Mouse (Mus musculus): ENCODE data around the gene Gm11444. TPM values are rescaled to one million over a fixed set of nuclear protein-coding genes. Genes with fewer than 3 reads are reported as not detected.

Gene Gm11444
- total RNA-seq (2021): not detected
- long read RNA-seq, experiment 1: 0 reads
- long read RNA-seq, experiment 2: 0 reads

- DNase-seq (ENCODE audit: low spot score in 2 of 2): no peak
Observed at GRCm38 (mm10) chr11:85850233-85850632, at the start of gene Gm11444. Gene Gm11444, minus strand, starts transcription at chr11:85850333.

GRCm38 (mm10) chr11:85896335-85896985, 46.3 kb upstream of the Gm11444 start:
- DNase-seq (ENCODE audit: low spot score in 2 of 2): no peak

- DNase-seq (ENCODE audit: low spot score in 2 of 2): no peak
Observed at GRCm38 (mm10) chr11:85894731-85895545, 44.8 kb upstream of the Gm11444 start.

GRCm38 (mm10) chr11:85894136-85894530, 44.0 kb upstream of the Gm11444 start:
- no peak for DNase-seq (ENCODE audit: low spot score in 2 of 2)

GRCm38 (mm10) chr11:85893400-85894135, 43.4 kb upstream of the Gm11444 start:
- no peak for DNase-seq (ENCODE audit: low spot score in 2 of 2)

- no peak for DNase-seq (ENCODE audit: low spot score in 2 of 2)
Observed at GRCm38 (mm10) chr11:85892771-85893170, 42.6 kb upstream of the Gm11444 start.

- DNase-seq (ENCODE audit: low spot score in 2 of 2): no peak
Observed at GRCm38 (mm10) chr11:85891692-85892040, 41.5 kb upstream of the Gm11444 start.

- DNase-seq (ENCODE audit: low spot score in 2 of 2): no peak
Observed at GRCm38 (mm10) chr11:85891010-85891691, 41.0 kb upstream of the Gm11444 start.

GRCm38 (mm10) chr11:85890563-85890845, 40.4 kb upstream of the Gm11444 start:
- no peak for DNase-seq (ENCODE audit: low spot score in 2 of 2)

- no peak for DNase-seq (ENCODE audit: low spot score in 2 of 2)
Observed at GRCm38 (mm10) chr11:85889730-85890562, 39.8 kb upstream of the Gm11444 start.

GRCm38 (mm10) chr11:85889056-85889729, 39.1 kb upstream of the Gm11444 start:
- DNase-seq (ENCODE audit: low spot score in 2 of 2): no peak

- no peak for DNase-seq (ENCODE audit: low spot score in 2 of 2)
Observed at GRCm38 (mm10) chr11:85888451-85888961, 38.4 kb upstream of the Gm11444 start.

GRCm38 (mm10) chr11:85887801-85888450, 37.8 kb upstream of the Gm11444 start:
- DNase-seq (ENCODE audit: low spot score in 2 of 2): no peak

GRCm38 (mm10) chr11:85887273-85887672, 37.1 kb upstream of the Gm11444 start:
- DNase-seq (ENCODE audit: low spot score in 2 of 2): no peak

GRCm38 (mm10) chr11:85886429-85886785, 36.3 kb upstream of the Gm11444 start:
- DNase-seq (ENCODE audit: low spot score in 2 of 2): no peak

GRCm38 (mm10) chr11:85885665-85886428, 35.7 kb upstream of the Gm11444 start, which contains the start of gene Tbx4:
Gene Tbx4, plus strand, starts transcription at chr11:85886422.
- no peak for DNase-seq (ENCODE audit: low spot score in 2 of 2)

- DNase-seq (ENCODE audit: low spot score in 2 of 2): no peak
Observed at GRCm38 (mm10) chr11:85884498-85884897, 34.4 kb upstream of the Gm11444 start.

- DNase-seq (ENCODE audit: low spot score in 2 of 2): no peak
Observed at GRCm38 (mm10) chr11:85876059-85876788, 26.1 kb upstream of the Gm11444 start.
